Mouse (Mus musculus) intestine, embryonic 14.5 days (tissue): ENCODE results near the gene Vinac1. TPM values are rescaled to one million over a fixed set of nuclear protein-coding genes. Genes with fewer than 3 reads are reported as not detected.
"Not testable (repeated sequence)": the region's sequence is repeated elsewhere in the genome, so short reads cannot be mapped to it uniquely, and the experiment has no call there.

Experiments
- ATAC-seq: fragments of 200-750 bp; cut with Nextera tagmentation; replicated peaks from 2 replicates; pipeline ENCODE4 v1.8.0; 2017; ENCODE audit warnings: low read depth, moderate number of reproducible peaks, moderate TSS enrichment, moderate library complexity; ENCODE audit not compliant: low FRiP score, low TSS enrichment
- DNase-seq: peaks from one replicate; pipeline ENCODE4 v3.0.0-alpha.2; 2018; ENCODE audit warnings: low spot score
- H3K27ac ChIP-seq: fragments of 300-500 bp; sonication (generic); 2 replicates; pipeline ENCODE4 v1.5.1; 2014; ENCODE audit warnings: low read depth, mild to moderate bottlenecking, control low read depth
- H3K27me3 ChIP-seq: fragments of 300-500 bp; sonication (generic); replicated peaks from 2 replicates; pipeline ENCODE4 v1.6.1; 2014; ENCODE audit warnings: low read length, control low read depth; ENCODE audit not compliant: control insufficient read depth, insufficient read depth
- H3K36me3 ChIP-seq: fragments of 300-500 bp; sonication (generic); 2 replicates; pipeline ENCODE4 v1.6.1; 2014; ENCODE audit warnings: low read length, control low read depth; ENCODE audit not compliant: control insufficient read depth, insufficient read depth
- H3K4me1 ChIP-seq: fragments of 300-500 bp; sonication (generic); replicated peaks from 2 replicates; pipeline ENCODE4 v1.6.1; 2014; ENCODE audit warnings: low read length, control low read depth, mixed read lengths; ENCODE audit not compliant: control insufficient read depth, insufficient read depth
- H3K4me2 ChIP-seq: fragments of 300-500 bp; sonication (generic); 2 replicates; pipeline ENCODE4 v1.6.1; 2014; ENCODE audit warnings: low read length
- H3K4me3 ChIP-seq: fragments of 300-500 bp; sonication (generic); 2 replicates; pipeline ENCODE4 v1.5.1; 2014; ENCODE audit warnings: low read depth, low read length, control low read depth, mixed read lengths
- H3K9ac ChIP-seq: fragments of 300-500 bp; sonication (generic); 2 replicates; pipeline ENCODE4 v1.6.1; 2014; ENCODE audit warnings: mild to moderate bottlenecking, low read length
- H3K9me3 ChIP-seq: fragments of 300-500 bp; sonication (generic); 2 replicates; pipeline ENCODE4 v1.6.1; 2016; ENCODE audit warnings: low read length, control low read depth; ENCODE audit not compliant: control insufficient read depth
- WGBS: fragments of 180-500 bp; shearing (Covaris S2); extraction: QIAGEN DNeasy Blood & Tissue Kit; methylation state at CpG from one replicate; pipeline ENCODE4 v1.1.7; 2014; 5-methylcytosine and 5-hydroxymethylcytosine counted together
- polyA plus RNA-seq: library from polyadenylated mRNA; unstranded; fragments of >200 nt; fragmentation: Nextera tagmentation; extraction: Ambion mirVana; gene quantifications from 2 replicates; pipeline ENCODE4 v1.2.1, GENCODE M21; 2014

Vinac1 gene
- polyA plus RNA-seq, 1 experiment from 2014 or later: 0.09 TPM

- no peak overlapping the region for H3K27ac ChIP-seq
- H3K27me3 ChIP-seq: no peaks in the 10 kb centered on the region
- H3K4me1 ChIP-seq: no peaks in the 10 kb centered on the region
- H3K4me3 ChIP-seq: no peak overlapping the region
- WGBS: 73% methylated on average over 9 of the region's 9 CpGs
- DNase-seq (no peak), ATAC-seq (no peak)
- H3K36me3 ChIP-seq: no peaks in the 10 kb centered on the region
- no peak overlapping the region for H3K9ac ChIP-seq
- H3K4me2 ChIP-seq: no peak overlapping the region
- H3K9me3 ChIP-seq: no peaks in the 10 kb centered on the region
These were observed 23.2 kb downstream of the Vinac1 start for GRCm38 (mm10) chr2:129024820-129025219.

GRCm38 (mm10) chr2:129020106-129020505, 27.9 kb downstream of the Vinac1 start:
- DNase-seq: no peak
- no peak overlapping the region for H3K4me2 ChIP-seq
- H3K4me1 ChIP-seq: no peaks in the 10 kb centered on the region
- no peaks in the 10 kb centered on the region for H3K9me3 ChIP-seq
- 0 out of 2 replicates have a peak, but pooled peaks cover 5% of the 10 kb centered on the region for H3K36me3 ChIP-seq
- no peak overlapping the region for H3K4me3 ChIP-seq
- no peak overlapping the region for H3K9ac ChIP-seq
- WGBS: 52% methylated on average over 2 of the region's 2 CpGs
- ATAC-seq: no peak
- no peak overlapping the region for H3K27ac ChIP-seq
- no peaks in the 10 kb centered on the region for H3K27me3 ChIP-seq

DNA sequence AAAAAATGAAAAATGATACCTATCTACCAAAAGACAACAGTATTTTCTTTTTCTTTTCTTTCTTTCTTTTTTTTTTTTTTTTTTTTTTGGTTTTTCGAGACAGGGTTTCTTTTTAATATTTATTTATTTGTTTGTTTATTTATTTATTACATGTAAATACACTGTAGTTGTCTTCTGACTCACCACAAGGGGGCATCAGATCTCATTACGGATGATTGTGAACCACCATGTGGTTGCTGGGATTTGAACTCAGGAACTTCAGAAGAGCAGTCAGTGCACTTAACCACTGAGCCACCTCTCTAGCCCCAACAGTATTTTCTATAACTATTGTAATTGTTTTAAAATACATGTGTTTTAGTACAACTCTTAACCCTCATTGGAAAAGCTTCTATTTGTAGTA, 39.1 kb downstream of the Vinac1 start:
- not testable (repeated sequence) for ATAC-seq, H3K36me3 ChIP-seq, DNase-seq, H3K9me3 ChIP-seq, H3K4me1 ChIP-seq, H3K27ac ChIP-seq, H3K4me3 ChIP-seq, H3K4me2 ChIP-seq, H3K9ac ChIP-seq, H3K27me3 ChIP-seq
- WGBS: 84% methylated on average over 2 of the region's 2 CpGs

DNA sequence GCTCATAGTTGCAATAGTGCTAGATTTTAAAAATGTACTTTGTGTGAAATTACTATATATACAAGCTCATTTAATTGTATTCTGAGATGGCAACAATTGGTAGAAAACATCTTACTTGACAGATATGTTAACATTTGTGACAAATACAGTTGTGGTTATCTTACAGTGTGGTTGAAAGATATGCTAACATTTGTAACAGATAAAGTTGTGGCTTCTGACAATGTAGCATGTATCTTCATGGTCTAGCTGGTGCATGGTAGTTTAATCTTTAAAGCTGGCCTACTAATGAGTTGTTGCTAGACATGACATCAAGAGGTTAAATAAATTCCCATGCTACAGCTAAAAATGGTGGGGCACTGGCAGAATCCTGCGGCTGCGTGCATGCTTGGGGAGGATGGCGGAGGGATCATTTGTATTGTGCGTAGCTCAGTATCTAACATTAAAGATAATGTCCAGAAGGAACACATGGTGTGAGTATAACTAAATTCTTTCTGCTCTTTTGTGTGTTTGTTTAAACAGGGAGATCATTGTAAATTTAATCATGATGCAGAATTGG, 41.7 kb downstream of the Vinac1 start:
- Histone ChIP-seq H3K4me1 (no peaks in the 10 kb centered on the region), H3K36me3 (no peaks in the 10 kb centered on the region), H3K4me3 (no peak overlapping the region), H3K27ac (no peak overlapping the region), H3K4me2 (no peak overlapping the region), H3K9me3 (no peaks in the 10 kb centered on the region), H3K27me3 (no peaks in the 10 kb centered on the region), H3K9ac (no peak overlapping the region)
- ATAC-seq (no peak), DNase-seq (no peak)
- 66% methylated on average over 4 of the region's 4 CpGs for WGBS

GRCm38 (mm10) chr2:129004872-129005271, 43.1 kb downstream of the Vinac1 start:
- DNase-seq (no peak), ATAC-seq (no peak)
- Histone ChIP-seq H3K4me1 (no peaks in the 10 kb centered on the region), H3K9me3 (no peaks in the 10 kb centered on the region), H3K9ac (no peak overlapping the region), H3K27ac (no peak overlapping the region), H3K36me3 (no peaks in the 10 kb centered on the region), H3K27me3 (no peaks in the 10 kb centered on the region), H3K4me3 (no peak overlapping the region), H3K4me2 (no peak overlapping the region)

GRCm38 (mm10) chr2:128984746-128985145, 63.2 kb downstream of the Vinac1 start:
- Histone ChIP-seq H3K36me3 (no peaks in the 10 kb centered on the region), H3K9ac (no peak overlapping the region), H3K27ac (no peak overlapping the region), H3K4me3 (no peak overlapping the region), H3K27me3 (no peaks in the 10 kb centered on the region), H3K4me2 (no peak overlapping the region), H3K9me3 (no peaks in the 10 kb centered on the region), H3K4me1 (no peaks in the 10 kb centered on the region)
- DNase-seq (no peak), ATAC-seq (no peak)
- 82% methylated on average over 3 of the region's 3 CpGs for WGBS

DNA sequence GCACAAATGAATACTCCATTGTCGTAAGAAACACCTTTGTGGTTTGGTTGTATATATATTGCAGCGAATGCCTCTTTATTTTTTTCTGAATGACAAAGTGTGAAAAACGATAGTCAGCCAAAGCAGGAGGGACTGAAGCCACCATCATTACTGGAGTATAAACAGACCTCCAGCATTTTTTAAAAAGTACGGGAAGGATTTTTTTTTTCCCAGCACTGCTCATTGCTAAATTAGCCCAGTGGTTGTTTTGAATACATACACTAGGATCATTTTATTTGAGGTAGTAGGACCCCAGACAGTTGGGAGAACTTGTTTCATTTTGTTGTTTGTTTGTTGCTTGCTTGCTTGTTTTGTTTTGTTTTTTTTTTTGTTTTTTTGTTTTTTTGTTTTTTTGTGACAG, 72.4 kb downstream of the Vinac1 start:
- Histone ChIP-seq H3K9ac (no peak overlapping the region), H3K4me2 (no peak overlapping the region), H3K4me1 (no peaks in the 10 kb centered on the region), H3K27me3 (no peaks in the 10 kb centered on the region), H3K9me3 (no peaks in the 10 kb centered on the region), H3K27ac (no peak overlapping the region), H3K4me3 (no peak overlapping the region), H3K36me3 (no peaks in the 10 kb centered on the region)
- 54% methylated on average over 4 of the region's 4 CpGs for WGBS
- no peak for DNase-seq
- no peak for ATAC-seq

Other genes with a start within 250 kb of the Vinac1 start
- 34.2 and 36.8 TPM in 2 replicates for gene Tmem87b, start 230.1 kb downstream of the Vinac1 start, polyA plus RNA-seq
- 6.4 and 7.0 TPM in 2 replicates for gene Fbln7, start 185.2 kb downstream of the Vinac1 start, polyA plus RNA-seq
- 10.2 and 11.5 TPM in 2 replicates for gene Zc3h8, start 104.1 kb downstream of the Vinac1 start, polyA plus RNA-seq
- gene Zc3h6, start 80.8 kb downstream of the Vinac1 start, polyA plus RNA-seq: 1.7 and 1.9 TPM in 2 replicates
- gene Gm10762, start 80.4 kb downstream of the Vinac1 start, polyA plus RNA-seq: 13.5 and 14.9 TPM in 2 replicates
- 16.2 and 17.5 TPM in 2 replicates for gene Ttl, start 17.8 kb upstream of the Vinac1 start, polyA plus RNA-seq
- 23.2 and 31.7 TPM in 2 replicates for gene Polr1b, start 52.8 kb upstream of the Vinac1 start, polyA plus RNA-seq
- gene Chchd5, start 81.5 kb upstream of the Vinac1 start, polyA plus RNA-seq: 28.7 and 31.3 TPM in 2 replicates
- 61.1 and 67.8 TPM in 2 replicates for gene Slc20a1, start 150.6 kb upstream of the Vinac1 start, polyA plus RNA-seq
- gene Ckap2l, start 249.0 kb upstream of the Vinac1 start, polyA plus RNA-seq: 48.6 and 60.1 TPM in 2 replicates